Mouse (Mus musculus): Measurements from ENCODE around the gene Ifna5. TPM values are rescaled to one million over a fixed set of nuclear protein-coding genes. Genes with fewer than 3 reads are reported as not detected.
A peak's percentile ranks its signal among the peaks of the same experiment; 100 is the strongest.
"Not testable (repeated sequence)": the region's sequence is repeated elsewhere in the genome, so short reads cannot be mapped to it uniquely, and the experiment has no call there.

Gene Ifna5
- not detected for total RNA-seq (2021)
- polyA plus RNA-seq (2012; rRNA removed) = not detected in 2 replicates
- long read RNA-seq = 0 reads

- H3K27ac ChIP-seq; intact Hi-C loops (cut with DNase I); H3K4me3 ChIP-seq; DNase-seq; H3K27me3 ChIP-seq (ENCODE audit: control insufficient read depth, insufficient read depth, low read length); H3K4me1 ChIP-seq (ENCODE audit: control insufficient read depth, insufficient read depth, low read length); H3K9ac ChIP-seq (ENCODE audit: low read depth, low read length); H3K36me3 ChIP-seq (ENCODE audit: control insufficient read depth, insufficient read depth, low read length); H3K79me2 ChIP-seq (replicated peaks; ENCODE audit: control insufficient read depth, insufficient read depth, low read length): not testable (repeated sequence)
- WGBS = 65% methylated on average over 1 of the region's 1 CpGs
These were observed at the start of gene Ifna5 for GRCm38 (mm10) chr4:88835225-88835624. TSS of gene Ifna5 (plus strand) at chr4:88835525.

- H3K4me1 ChIP-seq (ENCODE audit: control insufficient read depth, insufficient read depth, low read length); H3K4me3 ChIP-seq; intact Hi-C loops (cut with DNase I); H3K9ac ChIP-seq (ENCODE audit: low read depth, low read length); H3K27me3 ChIP-seq (ENCODE audit: control insufficient read depth, insufficient read depth, low read length); H3K27ac ChIP-seq; H3K36me3 ChIP-seq (ENCODE audit: control insufficient read depth, insufficient read depth, low read length); H3K79me2 ChIP-seq (replicated peaks; ENCODE audit: control insufficient read depth, insufficient read depth, low read length): not testable (repeated sequence)
- WGBS = 0% methylated on average over 5 of the region's 28 CpGs
- DNase-seq = peak; percentile 68 to 78
- peak; percentile 52 for TF ChIP-seq CTCF (IDR thresholded peaks at IDR 0.05)
These were observed 46.9 kb upstream of the Ifna5 start, which contains the start of gene Gm13277 for GRCm38 (mm10) chr4:88788402-88788801. TSS of gene Gm13277 (plus strand) at chr4:88788632.

- DNase-seq; H3K36me3 ChIP-seq (ENCODE audit: control insufficient read depth, insufficient read depth, low read length); H3K27ac ChIP-seq; intact Hi-C loops (cut with DNase I); H3K4me1 ChIP-seq (ENCODE audit: control insufficient read depth, insufficient read depth, low read length); H3K9ac ChIP-seq (ENCODE audit: low read depth, low read length); H3K4me3 ChIP-seq; H3K27me3 ChIP-seq (ENCODE audit: control insufficient read depth, insufficient read depth, low read length); H3K79me2 ChIP-seq (replicated peaks; ENCODE audit: control insufficient read depth, insufficient read depth, low read length): not testable (repeated sequence)
- WGBS = no CpG with 5 or more reads among the region's 28 CpGs
These were observed 44.1 kb upstream of the Ifna5 start, which contains the start of gene Gm13278 for GRCm38 (mm10) chr4:88791250-88791649. TSS of gene Gm13278 (plus strand) at chr4:88791550.

- peak; percentile 50 for TF ChIP-seq CTCF (IDR thresholded peaks at IDR 0.05)
- under 1% methylated on average over 19 of the region's 52 CpGs for WGBS
- peak; percentile 73 to 89 for DNase-seq
These were observed 41.2 kb upstream of the Ifna5 start, which contains the start of gene Gm13275 for GRCm38 (mm10) chr4:88793936-88794675. TSS of gene Gm13275 (plus strand) at chr4:88794487.

GRCm38 (mm10) chr4:88797097-88797496, 38.2 kb upstream of the Ifna5 start, which contains the start of gene Gm13279:
TSS of gene Gm13279 (plus strand) at chr4:88797397.
- intact Hi-C loops (cut with DNase I); H3K4me1 ChIP-seq (ENCODE audit: control insufficient read depth, insufficient read depth, low read length); H3K79me2 ChIP-seq (replicated peaks; ENCODE audit: control insufficient read depth, insufficient read depth, low read length); H3K36me3 ChIP-seq (ENCODE audit: control insufficient read depth, insufficient read depth, low read length); H3K27me3 ChIP-seq (ENCODE audit: control insufficient read depth, insufficient read depth, low read length); H3K4me3 ChIP-seq; H3K9ac ChIP-seq (ENCODE audit: low read depth, low read length); DNase-seq; H3K27ac ChIP-seq: not testable (repeated sequence)
- no CpG with 5 or more reads among the region's 28 CpGs for whole genome bisulfite sequencing

More at GRCm38 (mm10) chr4:88793936-88794675, 41.2 kb upstream of the Ifna5 start, which contains the start of gene Gm13275:
- H3K36me3 ChIP-seq (ENCODE audit: control insufficient read depth, insufficient read depth, low read length); H3K9ac ChIP-seq (ENCODE audit: low read depth, low read length); H3K79me2 ChIP-seq (replicated peaks; ENCODE audit: control insufficient read depth, insufficient read depth, low read length); H3K4me1 ChIP-seq (ENCODE audit: control insufficient read depth, insufficient read depth, low read length); intact Hi-C loops (cut with DNase I); H3K27me3 ChIP-seq (ENCODE audit: control insufficient read depth, insufficient read depth, low read length): not testable (repeated sequence)
- Histone ChIP-seq H3K4me3 (peak within 1 kb of the TSS; percentile 16), H3K27ac (peak within 1 kb of the TSS; percentile 10)

GRCm38 (mm10) chr4:88799365-88799764, 36.0 kb upstream of the Ifna5 start, which contains the start of gene Gm13285:
TSS of gene Gm13285 (plus strand) at chr4:88799665.
- intact Hi-C loops (cut with DNase I); H3K4me1 ChIP-seq (ENCODE audit: control insufficient read depth, insufficient read depth, low read length); H3K36me3 ChIP-seq (ENCODE audit: control insufficient read depth, insufficient read depth, low read length); H3K27me3 ChIP-seq (ENCODE audit: control insufficient read depth, insufficient read depth, low read length); H3K27ac ChIP-seq; H3K79me2 ChIP-seq (replicated peaks; ENCODE audit: control insufficient read depth, insufficient read depth, low read length); H3K9ac ChIP-seq (ENCODE audit: low read depth, low read length); H3K4me3 ChIP-seq; DNase-seq: not testable (repeated sequence)
- WGBS = 12% methylated on average over 5 of the region's 7 CpGs

- DNase-seq; H3K4me3 ChIP-seq; H3K27ac ChIP-seq; intact Hi-C loops (cut with DNase I); H3K9ac ChIP-seq (ENCODE audit: low read depth, low read length); H3K79me2 ChIP-seq (replicated peaks; ENCODE audit: control insufficient read depth, insufficient read depth, low read length); H3K27me3 ChIP-seq (ENCODE audit: control insufficient read depth, insufficient read depth, low read length); H3K36me3 ChIP-seq (ENCODE audit: control insufficient read depth, insufficient read depth, low read length); H3K4me1 ChIP-seq (ENCODE audit: control insufficient read depth, insufficient read depth, low read length): not testable (repeated sequence)
- WGBS = no CpG with 5 or more reads among the region's 29 CpGs
These were observed 32.4 kb upstream of the Ifna5 start, which contains the start of gene Gm13287 for GRCm38 (mm10) chr4:88802954-88803353. TSS of gene Gm13287 (plus strand) at chr4:88803254.

GRCm38 (mm10) chr4:88805231-88805630, 30.1 kb upstream of the Ifna5 start, which contains the start of gene Gm13288:
TSS of gene Gm13288 (plus strand) at chr4:88805531.
- intact Hi-C loops (cut with DNase I); DNase-seq; H3K27ac ChIP-seq; H3K4me1 ChIP-seq (ENCODE audit: control insufficient read depth, insufficient read depth, low read length); H3K4me3 ChIP-seq; H3K79me2 ChIP-seq (replicated peaks; ENCODE audit: control insufficient read depth, insufficient read depth, low read length); H3K36me3 ChIP-seq (ENCODE audit: control insufficient read depth, insufficient read depth, low read length); H3K27me3 ChIP-seq (ENCODE audit: control insufficient read depth, insufficient read depth, low read length): not testable (repeated sequence)
- peak within 1 kb of the TSS; percentile 59; the same call in 1 of the 2 replicates for H3K9ac ChIP-seq (ENCODE audit: low read depth, low read length)
- no CpG with 5 or more reads among the region's 8 CpGs for whole genome bisulfite sequencing

Data from heart, adult 2 months (tissue).